ENCODE assay signal across 17 mouse cellular contexts in genomic region chr11:83393062-83393461, GRCm38 (mm10). TPM values are rescaled to one million over a fixed set of nuclear protein-coding genes. Genes with fewer than 3 reads are reported as not detected.
DNase-seq lines count a peak whose midpoint lies in the region; ATAC-seq and TF ChIP-seq lines count a peak whose summit lies in the region.
"Had no signal": no experiment of that assay in that cellular context is flagged by ENCODE, and none has a peak within 500 bp of the region (broad histone marks: within the 10 kb centered on the region; RNA-seq: fewer than 3 reads in every experiment).

No protein-coding gene starts in this region.

- no peak overlapping the region for H3K4me3 ChIP-seq in layer of hippocampus, adult 2 months
- H3K4me3 ChIP-seq: embryonic facial prominence, embryonic 13.5 days; midbrain, embryonic 13.5 days had no signal

- intact Hi-C loops in heart, postnatal 10 days (cut with DNase I): loop anchor here (1.0 kb wide), 1 partner anchor 15 kb away; no protein-coding TSS in a partner anchor

- peak overlapping the region; percentile 82 for H3K27ac ChIP-seq in layer of hippocampus, adult 2 months
- H3K27ac ChIP-seq: embryonic facial prominence, embryonic 13.5 days; midbrain, embryonic 13.5 days had no signal

- TF ChIP-seq CTCF in layer of hippocampus, adult 2 months (conservative IDR thresholded peaks at IDR 0.05): no peak

- DNase-seq in cerebellum, adult 11 months: no peak
- no peak for DNase-seq in layer of hippocampus, adult 2 months (ENCODE audit: low spot score in 2 of 2)
- no peak for DNase-seq in layer of hippocampus, adult 11-12 months (ENCODE audit: low spot score)
- peak; percentile 39 to 51 for DNase-seq in heart, adult 9 months (ENCODE audit: low spot score in 2 of 2)
- DNase-seq in heart, postnatal 10 days: peak; percentile 42 to 56
- DNase-seq in thymus, adult 18-20 months: no peak
- DNase-seq in retina, postnatal 1 day: no peak
- DNase-seq: adrenal gland, postnatal 10 days; kidney, adult 9 months; kidney, postnatal 4 days; lung, adult 2 months; lung, postnatal 4 days; thymus, adult 2 months had no signal

- 0 out of 2 replicates have a peak, but pooled peaks have one; percentile 40 for ATAC-seq in cerebellum, adult (ENCODE audit: insufficient number of reproducible peaks, low FRiP score, low TSS enrichment)
- ATAC-seq: midbrain, embryonic 13.5 days had no signal

RNA-seq across cellular contexts. Expression of gene Rasl10b, which starts 15.9 kb away (rescaled TPM):
- 100 to 1,000 TPM; 229 to 234 TPM for total RNA-seq in layer of hippocampus, adult 2 months (2021)
- total RNA-seq in heart, postnatal 10 days (2021): 10 to 100 TPM; 25.7 to 25.9 TPM

RNA-seq across cellular contexts. Expression of gene Gas2l2, which starts 36.2 kb away (rescaled TPM):
- total RNA-seq in layer of hippocampus, adult 2 months (2021): under 1 TPM in 1 of 2 experiments, not detected in 1; 0.28 TPM
- not detected for total RNA-seq in heart, postnatal 10 days (2021)
- total RNA-seq: adrenal gland, postnatal 10 days; liver, adult 2 months had no signal

RNA-seq across cellular contexts. Expression of gene 1700020L24Rik, which starts 44.4 kb away (rescaled TPM):
- not detected for total RNA-seq in layer of hippocampus, adult 2 months (2021)
- total RNA-seq in heart, postnatal 10 days (2021): not detected
- total RNA-seq: liver, adult 2 months had no signal

Comparison
In these comparisons a context has a peak if more than half of its experiments do, and no peak if none do; other contexts are left out.
1. DNase-seq: peak in heart, adult 9 months (2 of 2) and heart, postnatal 10 days (2 of 2); none in cerebellum, adult 11 months (single experiment), layer of hippocampus, adult 2 months (0 of 2), layer of hippocampus, adult 11-12 months (single experiment), thymus, adult 18-20 months (0 of 2) and retina, postnatal 1 day (single experiment).
2. RNA of gene Rasl10b, which starts 15.9 kb away (total RNA-seq): 229 to 234 TPM in layer of hippocampus, adult 2 months; 25.7 to 25.9 TPM in heart, postnatal 10 days; every median in the first group is over 4 times any median in the second.